Mouse (Mus musculus) CH12.LX (cell line): ENCODE measurements around the gene Tnnc1.

ENCODE experiments used
- CTCF ChIP-seq, 2 experiments: IDR thresholded peaks in 1 of 2; conservative IDR thresholded peaks in 1 of 2; 2 replicates each; pipeline ENCODE4 v1.5.1; 2011 to 2012; ENCODE audit warnings: low read depth in 2 of 2, low read length in 2 of 2, improper control_type of control experiment in 1 of 2, inconsistent platforms in 1 of 2, mild to moderate bottlenecking in 1 of 2, moderate library complexity in 1 of 2
- EP300 ChIP-seq: IDR thresholded peaks from 2 replicates; pipeline ENCODE4 v1.6.1; 2011; ENCODE audit warnings: low read length, improper control_type of control experiment
- MAFK ChIP-seq: IDR thresholded peaks from 2 replicates; pipeline ENCODE4 v1.6.1; 2011; ENCODE audit warnings: low read length, improper control_type of control experiment; ENCODE audit not compliant: insufficient replicate concordance
- MAX ChIP-seq: IDR thresholded peaks from 2 replicates; pipeline ENCODE4 v1.6.1; 2011; ENCODE audit warnings: low read length, improper control_type of control experiment
- MAZ ChIP-seq: IDR thresholded peaks from 2 replicates; pipeline ENCODE4 v1.6.1; 2012; ENCODE audit warnings: low read depth, mild to moderate bottlenecking, inconsistent platforms, low read length, improper control_type of control experiment, moderate library complexity
- PAX5 ChIP-seq: IDR thresholded peaks from 2 replicates; pipeline ENCODE4 v1.6.1; 2012; ENCODE audit warnings: low read length, inconsistent platforms, mixed read lengths
- RAD21 ChIP-seq: IDR thresholded peaks from 2 replicates; pipeline ENCODE4 v1.6.1; 2011; ENCODE audit warnings: low read depth, mild to moderate bottlenecking, low read length, improper control_type of control experiment, moderate library complexity
- SMC3 ChIP-seq: IDR thresholded peaks from 2 replicates; pipeline ENCODE4 v1.6.1; 2011; ENCODE audit warnings: low read depth, low read length, improper control_type of control experiment
- TCF12 ChIP-seq: IDR thresholded peaks from 2 replicates; pipeline ENCODE4 v1.6.1; 2014; ENCODE audit warnings: low read depth, mild to moderate bottlenecking, inconsistent platforms, low read length, improper control_type of control experiment
- USF2 ChIP-seq: conservative IDR thresholded peaks from 2 replicates; pipeline ENCODE4 v1.6.1; 2011; ENCODE audit warnings: low read depth, low read length, improper control_type of control experiment
- ZNF384 ChIP-seq: IDR thresholded peaks from 2 replicates; pipeline ENCODE4 v1.6.1; 2012; ENCODE audit warnings: low read depth, low read length, improper control_type of control experiment, inconsistent platforms

GRCm38 (mm10) chr14:31184195-31184594, 23.9 kb upstream of the Tnnc1 start:
- TF ChIP-seq CTCF (conservative IDR thresholded peaks at IDR 0.05 in 1 of 2, IDR thresholded peaks at IDR 0.05 in 1 of 2; ENCODE audit: low read depth in 2 of 2, low read length in 2 of 2) = no peak
- no peak for TF ChIP-seq MAX
- TF ChIP-seq PAX5 = no peak
- TF ChIP-seq EP300 = no peak
- no peak for TF ChIP-seq SMC3
- no peak for TF ChIP-seq USF2
- no peak for TF ChIP-seq MAFK
- no peak for TF ChIP-seq TCF12
- TF ChIP-seq RAD21 = no peak
- no peak for TF ChIP-seq MAZ
- TF ChIP-seq ZNF384 = no peak
